Mouse (Mus musculus): ENCODE measurements around the gene Mettl8. TPM values are rescaled to one million over a fixed set of nuclear protein-coding genes. Genes with fewer than 3 reads are reported as not detected.

The Mettl8 gene
- polyA plus RNA-seq, 1 experiment, result 18.9 TPM

DNA sequence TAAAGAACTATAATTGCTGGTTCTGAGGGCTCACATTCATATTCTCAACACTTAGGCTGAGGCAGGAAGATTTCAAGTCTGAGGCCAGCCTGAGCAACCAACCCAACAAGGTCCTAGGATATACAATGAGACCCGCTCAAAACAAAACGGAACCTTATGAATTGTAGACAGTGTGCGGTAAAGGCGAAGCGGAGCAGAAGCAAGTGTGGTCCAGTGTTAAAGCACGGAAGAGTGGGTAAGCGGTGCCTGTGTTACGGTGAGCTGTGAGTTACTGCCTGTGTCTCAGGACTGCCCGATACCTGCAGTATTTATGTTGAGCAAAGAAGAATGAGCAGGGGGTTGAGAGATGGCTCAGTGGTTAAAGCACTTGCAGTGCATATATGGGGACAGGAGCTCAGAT lies 27.8 kb downstream of the Mettl8 start:
- no peak overlapping the region for H3K4me3 ChIP-seq (ENCODE audit: control insufficient read depth, insufficient read depth, low read length)
- TF ChIP-seq POLR2A (IDR thresholded peaks at IDR 0.05; ENCODE audit: control insufficient read depth, extremely low read depth, insufficient read depth, low read length, poor library complexity) (no peak), CTCF (IDR thresholded peaks at IDR 0.05; ENCODE audit: borderline replicate concordance, control insufficient read depth, extremely low read depth, insufficient read depth, low read length, poor library complexity) (no peak)
- over 99% methylated on average over 9 of the region's 9 CpGs for WGBS

DNA sequence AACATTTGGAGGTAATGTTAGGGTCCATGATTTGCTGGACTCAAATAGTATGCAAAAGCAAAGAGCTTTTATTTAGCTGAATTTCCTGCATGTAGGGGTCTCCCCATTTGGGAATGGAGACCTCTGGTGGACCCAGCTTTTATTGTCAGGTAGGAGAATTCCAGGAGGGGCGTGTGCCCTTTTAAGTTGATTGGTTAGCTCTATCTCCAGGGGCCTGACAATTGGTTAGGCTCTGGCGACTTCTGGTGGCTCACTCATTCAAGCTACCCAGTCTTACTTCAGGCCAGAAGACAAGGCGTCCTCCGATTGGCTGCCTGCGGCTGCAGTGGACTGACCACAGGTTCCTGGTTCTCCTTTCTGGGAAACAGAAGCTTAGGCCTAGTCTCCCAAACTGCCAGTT lies 28.6 kb downstream of the Mettl8 start:
- no peak overlapping the region for H3K4me3 ChIP-seq (ENCODE audit: control insufficient read depth, insufficient read depth, low read length)
- H3K36me3 ChIP-seq (ENCODE audit: control insufficient read depth, insufficient read depth, low read length), result no peaks in the 10 kb centered on the region
- H3K27ac ChIP-seq (ENCODE audit: control insufficient read depth, insufficient read depth, low read length), result no peak overlapping the region
- H3K4me1 ChIP-seq (replicated peaks; ENCODE audit: control insufficient read depth, insufficient read depth, low read length), result peaks cover 11% of the 10 kb centered on the region
- DNase-seq, result no peak
- no peak for TF ChIP-seq POLR2A (IDR thresholded peaks at IDR 0.05; ENCODE audit: control insufficient read depth, extremely low read depth, insufficient read depth, low read length, poor library complexity)
- TF ChIP-seq CTCF (IDR thresholded peaks at IDR 0.05; ENCODE audit: borderline replicate concordance, control insufficient read depth, extremely low read depth, insufficient read depth, low read length, poor library complexity), result no peak
- H3K27me3 ChIP-seq (ENCODE audit: control insufficient read depth, insufficient read depth, low read length), result no peaks in the 10 kb centered on the region
- WGBS, result 87% methylated on average over 5 of the region's 5 CpGs

More for the DNA sequence above, 27.8 kb downstream of the Mettl8 start:
- Histone ChIP-seq H3K4me1 (replicated peaks; ENCODE audit: control insufficient read depth, insufficient read depth, low read length) (peaks cover 18% of the 10 kb centered on the region), H3K27me3 (ENCODE audit: control insufficient read depth, insufficient read depth, low read length) (no peaks in the 10 kb centered on the region), H3K36me3 (ENCODE audit: control insufficient read depth, insufficient read depth, low read length) (no peaks in the 10 kb centered on the region), H3K27ac (ENCODE audit: control insufficient read depth, insufficient read depth, low read length) (no peak overlapping the region)
- no peak for DNase-seq

DNA sequence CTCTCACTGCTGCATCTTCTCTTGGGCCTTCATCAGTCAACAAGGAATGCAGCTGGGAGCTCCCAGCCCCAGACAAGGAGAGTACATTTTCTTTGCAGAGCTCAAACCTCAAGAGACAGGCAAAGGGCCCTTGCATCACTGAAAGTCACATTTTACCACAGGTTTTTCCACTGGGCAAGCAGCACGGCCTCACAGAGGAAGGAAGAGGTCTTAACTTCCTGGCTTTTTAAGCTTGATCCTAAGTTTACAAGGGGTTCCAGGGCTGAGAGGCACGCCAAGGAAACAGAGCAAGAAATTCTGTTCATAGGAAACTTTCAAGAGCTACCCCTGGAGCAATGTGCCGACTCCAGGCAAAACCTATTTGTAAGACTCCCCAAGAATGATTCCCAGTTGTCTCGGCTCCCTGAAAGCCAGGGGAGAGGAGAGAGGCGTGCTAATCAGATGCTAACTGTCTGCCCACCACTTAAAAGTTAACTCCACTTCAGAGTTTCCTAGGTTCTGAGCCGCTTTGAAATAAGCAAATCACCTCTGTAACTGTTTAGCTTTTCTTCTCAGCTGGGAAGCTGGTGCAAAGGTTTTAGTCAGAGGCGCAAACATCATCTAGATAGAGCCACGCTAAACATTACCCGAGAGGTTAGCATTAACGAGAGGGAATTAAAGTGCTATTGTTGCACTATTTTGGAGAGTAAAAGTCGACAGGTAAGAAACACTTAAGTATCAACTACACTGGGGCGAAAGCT lies 29.6 kb downstream of the Mettl8 start:
- no peak for DNase-seq
- H3K4me3 ChIP-seq (ENCODE audit: control insufficient read depth, insufficient read depth, low read length), result no peak overlapping the region
- H3K27me3 ChIP-seq (ENCODE audit: control insufficient read depth, insufficient read depth, low read length), result no peaks in the 10 kb centered on the region
- TF ChIP-seq CTCF (IDR thresholded peaks at IDR 0.05; ENCODE audit: borderline replicate concordance, control insufficient read depth, extremely low read depth, insufficient read depth, low read length, poor library complexity), result no peak
- TF ChIP-seq POLR2A (IDR thresholded peaks at IDR 0.05; ENCODE audit: control insufficient read depth, extremely low read depth, insufficient read depth, low read length, poor library complexity), result no peak
- WGBS, result 41% methylated on average over 12 of the region's 12 CpGs
- no peaks in the 10 kb centered on the region for H3K36me3 ChIP-seq (ENCODE audit: control insufficient read depth, insufficient read depth, low read length)
- H3K4me1 ChIP-seq (replicated peaks; ENCODE audit: control insufficient read depth, insufficient read depth, low read length), result peaks cover 6% of the 10 kb centered on the region
- no peak overlapping the region for H3K27ac ChIP-seq (ENCODE audit: control insufficient read depth, insufficient read depth, low read length)

DNA sequence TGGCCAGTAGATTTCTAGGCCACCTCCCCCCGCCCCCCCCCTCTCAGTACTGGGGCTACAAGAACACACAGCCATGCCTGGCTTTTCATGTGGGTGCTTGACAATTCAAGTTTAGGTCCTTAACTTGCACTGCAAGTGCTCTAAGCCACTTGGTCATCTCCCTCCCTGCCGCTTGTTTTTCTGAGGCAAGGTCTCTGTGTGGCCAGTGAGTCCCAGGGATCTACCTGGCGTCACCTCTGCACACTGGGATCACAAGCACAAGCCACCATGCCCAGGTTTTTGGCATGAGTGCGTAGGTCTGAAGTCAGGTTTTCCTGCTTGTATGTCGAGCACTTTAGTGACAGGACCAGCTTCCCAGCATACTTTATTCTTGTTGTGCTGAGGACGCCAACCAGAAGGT lies 31.4 kb downstream of the Mettl8 start:
- Histone ChIP-seq H3K27ac (ENCODE audit: control insufficient read depth, insufficient read depth, low read length) (no peak overlapping the region), H3K4me3 (ENCODE audit: control insufficient read depth, insufficient read depth, low read length) (no peak overlapping the region), H3K36me3 (ENCODE audit: control insufficient read depth, insufficient read depth, low read length) (no peaks in the 10 kb centered on the region), H3K4me1 (replicated peaks; ENCODE audit: control insufficient read depth, insufficient read depth, low read length) (peaks cover 6% of the 10 kb centered on the region), H3K27me3 (ENCODE audit: control insufficient read depth, insufficient read depth, low read length) (no peaks in the 10 kb centered on the region)
- TF ChIP-seq CTCF (IDR thresholded peaks at IDR 0.05; ENCODE audit: borderline replicate concordance, control insufficient read depth, extremely low read depth, insufficient read depth, low read length, poor library complexity), result no peak
- no peak for TF ChIP-seq POLR2A (IDR thresholded peaks at IDR 0.05; ENCODE audit: control insufficient read depth, extremely low read depth, insufficient read depth, low read length, poor library complexity)
- no peak for DNase-seq
- 96% methylated on average over 6 of the region's 6 CpGs for WGBS

DNA sequence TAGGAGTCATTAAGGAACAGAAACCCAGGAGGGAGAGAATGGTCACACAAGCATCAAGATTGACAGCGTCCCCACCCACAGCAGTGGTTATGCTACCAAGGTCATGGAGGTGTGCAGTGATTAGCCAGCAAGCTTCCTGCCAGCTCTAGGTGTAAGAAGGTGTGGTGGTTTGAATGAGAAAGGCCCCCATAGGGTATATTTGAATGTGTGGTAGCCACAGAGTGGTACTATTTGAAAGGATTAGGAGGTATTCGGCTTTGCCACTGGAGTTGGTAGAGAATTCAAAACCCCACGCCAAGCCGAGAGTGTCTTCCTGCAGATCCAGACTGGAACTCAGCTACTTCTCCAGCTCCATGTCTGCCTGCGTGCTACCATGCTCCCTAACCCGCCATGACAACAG lies 32.4 kb downstream of the Mettl8 start:
- DNase-seq, result no peak
- TF ChIP-seq POLR2A (IDR thresholded peaks at IDR 0.05; ENCODE audit: control insufficient read depth, extremely low read depth, insufficient read depth, low read length, poor library complexity) (no peak), CTCF (IDR thresholded peaks at IDR 0.05; ENCODE audit: borderline replicate concordance, control insufficient read depth, extremely low read depth, insufficient read depth, low read length, poor library complexity) (no peak)
- Histone ChIP-seq H3K36me3 (ENCODE audit: control insufficient read depth, insufficient read depth, low read length) (no peaks in the 10 kb centered on the region), H3K27me3 (ENCODE audit: control insufficient read depth, insufficient read depth, low read length) (no peaks in the 10 kb centered on the region), H3K4me3 (ENCODE audit: control insufficient read depth, insufficient read depth, low read length) (no peak overlapping the region), H3K27ac (ENCODE audit: control insufficient read depth, insufficient read depth, low read length) (no peak overlapping the region), H3K4me1 (replicated peaks; ENCODE audit: control insufficient read depth, insufficient read depth, low read length) (peaks cover 6% of the 10 kb centered on the region)
- over 99% methylated on average over 6 of the region's 6 CpGs for WGBS

DNA sequence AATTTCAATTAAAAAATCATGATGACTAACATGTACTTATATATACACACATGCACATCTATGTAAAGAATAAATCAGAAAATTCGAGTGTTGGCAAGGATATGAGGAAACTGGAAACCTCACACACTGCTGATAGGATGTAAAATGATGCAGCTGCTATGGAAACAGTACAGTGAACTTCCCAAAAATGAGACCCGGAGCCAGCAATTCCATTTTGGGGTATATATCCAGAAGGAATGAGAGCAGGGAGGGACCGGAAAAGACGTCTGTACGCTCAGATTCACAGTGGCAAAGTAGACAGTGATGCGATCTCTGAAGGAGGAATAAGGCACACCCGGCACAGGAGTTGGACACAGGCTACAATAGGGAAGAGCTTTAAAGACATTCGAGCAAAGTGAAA lies 34.7 kb downstream of the Mettl8 start:
- no peak for DNase-seq
- 92% methylated on average over 8 of the region's 8 CpGs for whole genome bisulfite sequencing
- H3K4me3 ChIP-seq (ENCODE audit: control insufficient read depth, insufficient read depth, low read length), result no peak overlapping the region
- no peaks in the 10 kb centered on the region for H3K27me3 ChIP-seq (ENCODE audit: control insufficient read depth, insufficient read depth, low read length)
- H3K27ac ChIP-seq (ENCODE audit: control insufficient read depth, insufficient read depth, low read length), result no peak overlapping the region
- H3K36me3 ChIP-seq (ENCODE audit: control insufficient read depth, insufficient read depth, low read length), result peaks cover 4% of the 10 kb centered on the region
- peaks cover 8% of the 10 kb centered on the region for H3K4me1 ChIP-seq (replicated peaks; ENCODE audit: control insufficient read depth, insufficient read depth, low read length)
- TF ChIP-seq POLR2A (IDR thresholded peaks at IDR 0.05; ENCODE audit: control insufficient read depth, extremely low read depth, insufficient read depth, low read length, poor library complexity) (no peak), CTCF (IDR thresholded peaks at IDR 0.05; ENCODE audit: borderline replicate concordance, control insufficient read depth, extremely low read depth, insufficient read depth, low read length, poor library complexity) (no peak)

All from thymus, adult 2 months (tissue).